ENCODE assay signal across 8 mouse cellular contexts in genomic region chr7:35584068-35584785, GRCm38 (mm10). TPM values are rescaled to one million over a fixed set of nuclear protein-coding genes. Genes with fewer than 3 reads are reported as not detected.
DNase-seq lines count a peak whose midpoint lies in the region; ATAC-seq and TF ChIP-seq lines count a peak whose summit lies in the region.

No protein-coding gene starts in this region.

- no peak for TF ChIP-seq CTCF in bone marrow, adult 2 months (IDR thresholded peaks at IDR 0.05; ENCODE audit: control insufficient read depth, insufficient read depth, low read length)

- H3K4me1 ChIP-seq in heart, embryonic 13.5 days: peaks cover 36% of the 10 kb centered on the region
- H3K4me1 ChIP-seq in bone marrow, adult 2 months (ENCODE audit: control insufficient read depth, insufficient read depth, low read length): no peaks in the 10 kb centered on the region; the same call in none of the 2 replicates
- H3K4me1 ChIP-seq in hindbrain, embryonic 12.5 days: peaks cover 25% of the 10 kb centered on the region
- H3K4me1 ChIP-seq in midbrain, embryonic 13.5 days (replicated peaks): peaks cover 28% of the 10 kb centered on the region

- no peak overlapping the region for H3K27ac ChIP-seq in heart, embryonic 13.5 days (replicated peaks)
- H3K27ac ChIP-seq in bone marrow, adult 2 months (ENCODE audit: control insufficient read depth, insufficient read depth, low read depth, low read length, poor library complexity): no peak overlapping the region
- no peak overlapping the region for H3K27ac ChIP-seq in hindbrain, embryonic 12.5 days
- H3K27ac ChIP-seq in midbrain, embryonic 13.5 days: no peak overlapping the region

- H3K4me2 ChIP-seq in heart, embryonic 13.5 days: peak overlapping the region; percentile 96
- peak overlapping the region; percentile 99 for H3K4me2 ChIP-seq in hindbrain, embryonic 12.5 days (replicated peaks)
- H3K4me2 ChIP-seq in midbrain, embryonic 13.5 days (replicated peaks): peak overlapping the region; percentile 99

- DNase-seq in heart, adult 11 months: no peak
- no peak for DNase-seq in urinary bladder, postnatal 14 days (ENCODE audit: low spot score)
- no peak for DNase-seq in kidney, postnatal 14 days

- peak overlapping the region; percentile 78 for H3K4me3 ChIP-seq in heart, embryonic 13.5 days
- peak overlapping the region; percentile 67 for H3K4me3 ChIP-seq in bone marrow, adult 2 months (replicated peaks; ENCODE audit: control insufficient read depth, low read depth, low read length)
- H3K4me3 ChIP-seq in hindbrain, embryonic 12.5 days: peak overlapping the region; percentile 86
- peak overlapping the region; percentile 75 for H3K4me3 ChIP-seq in midbrain, embryonic 13.5 days (replicated peaks)

- peak overlapping the region; percentile 76 for H3K9ac ChIP-seq in heart, embryonic 13.5 days
- peak overlapping the region; percentile 50 for H3K9ac ChIP-seq in hindbrain, embryonic 12.5 days
- H3K9ac ChIP-seq in midbrain, embryonic 13.5 days (replicated peaks): peak overlapping the region; percentile 59

- no peak for ATAC-seq in heart, embryonic 13.5 days (ENCODE audit: extremely low read depth, insufficient number of reproducible peaks, low FRiP score, low TSS enrichment)
- ATAC-seq in hindbrain, embryonic 12.5 days (ENCODE audit: low FRiP score): no peak
- no peak for ATAC-seq in midbrain, embryonic 13.5 days
- ATAC-seq in cerebellum, adult (ENCODE audit: insufficient number of reproducible peaks, low FRiP score, low TSS enrichment): no peak

- peaks cover 44% of the 10 kb centered on the region for H3K27me3 ChIP-seq in heart, embryonic 13.5 days (replicated peaks)
- peaks cover 38% of the 10 kb centered on the region for H3K27me3 ChIP-seq in hindbrain, embryonic 12.5 days
- H3K27me3 ChIP-seq in midbrain, embryonic 13.5 days: peaks cover 37% of the 10 kb centered on the region

- H3K9me3 ChIP-seq in heart, embryonic 13.5 days: no peaks in the 10 kb centered on the region
- H3K9me3 ChIP-seq in hindbrain, embryonic 12.5 days (replicated peaks): no peaks in the 10 kb centered on the region
- H3K9me3 ChIP-seq in midbrain, embryonic 13.5 days: no peaks in the 10 kb centered on the region

- 3% methylated on average over 36 of the region's 36 CpGs for WGBS in heart, embryonic 13.5 days
- 8% methylated on average over 36 of the region's 36 CpGs for whole genome bisulfite sequencing in bone marrow, adult 2 months
- 4% methylated on average over 36 of the region's 36 CpGs for WGBS in hindbrain, embryonic 12.5 days
- WGBS in midbrain, embryonic 13.5 days: 3% methylated on average over 36 of the region's 36 CpGs

- no peak for TF ChIP-seq POLR2A in bone marrow, adult 2 months (IDR thresholded peaks at IDR 0.05; ENCODE audit: borderline replicate concordance, control insufficient read depth, low read depth, low read length)

- no peaks in the 10 kb centered on the region for H3K36me3 ChIP-seq in heart, embryonic 13.5 days
- H3K36me3 ChIP-seq in hindbrain, embryonic 12.5 days: no peaks in the 10 kb centered on the region
- no peaks in the 10 kb centered on the region for H3K36me3 ChIP-seq in midbrain, embryonic 13.5 days

RNA-seq across cellular contexts. Expression of gene Rgs9bp, which starts 1.2 kb away (rescaled TPM):
- polyA plus RNA-seq in heart, embryonic 13.5 days (2015; fragmentation: Nextera tagmentation; extraction: Ambion mirVana): 0.49 and 0.51 TPM in 2 replicates
- polyA plus RNA-seq in bone marrow, adult 2 months (2011; ENCODE audit: insufficient read depth, insufficient read length, low replicate concordance, missing spikeins): 0.29 and 0.45 TPM in 2 replicates
- polyA plus RNA-seq in hindbrain, embryonic 12.5 days (2016; fragmentation: Nextera tagmentation; extraction: Ambion mirVana): 0.12 and 0.16 TPM in 2 replicates
- 0.05 and 0.13 TPM in 2 replicates for polyA plus RNA-seq in midbrain, embryonic 13.5 days (2015; fragmentation: Nextera tagmentation; extraction: Ambion mirVana)

RNA-seq across cellular contexts. Expression of gene Ankrd27, which starts 1.8 kb away (rescaled TPM):
- 15.3 and 15.6 TPM in 2 replicates for polyA plus RNA-seq in heart, embryonic 13.5 days (2015; fragmentation: Nextera tagmentation; extraction: Ambion mirVana)
- polyA plus RNA-seq in bone marrow, adult 2 months (2011; ENCODE audit: insufficient read depth, insufficient read length, low replicate concordance, missing spikeins): 12.8 and 20.7 TPM in 2 replicates
- polyA plus RNA-seq in hindbrain, embryonic 12.5 days (2016; fragmentation: Nextera tagmentation; extraction: Ambion mirVana): 30.3 and 32.1 TPM in 2 replicates
- polyA plus RNA-seq in midbrain, embryonic 13.5 days (2015; fragmentation: Nextera tagmentation; extraction: Ambion mirVana): 18.7 and 19.3 TPM in 2 replicates

RNA-seq across cellular contexts. Expression of gene Nudt19, which starts 28.1 kb away (rescaled TPM):
- polyA plus RNA-seq in heart, embryonic 13.5 days (2015; fragmentation: Nextera tagmentation; extraction: Ambion mirVana): 89.9 and 104 TPM in 2 replicates
- polyA plus RNA-seq in bone marrow, adult 2 months (2011; ENCODE audit: insufficient read depth, insufficient read length, low replicate concordance, missing spikeins): 29.6 and 39.4 TPM in 2 replicates
- 41.0 and 43.9 TPM in 2 replicates for polyA plus RNA-seq in hindbrain, embryonic 12.5 days (2016; fragmentation: Nextera tagmentation; extraction: Ambion mirVana)
- polyA plus RNA-seq in midbrain, embryonic 13.5 days (2015; fragmentation: Nextera tagmentation; extraction: Ambion mirVana): 61.9 TPM in 2 replicates

RNA-seq across cellular contexts. Expression of gene Tdrd12, which starts 46.7 kb away (rescaled TPM):
- polyA plus RNA-seq in heart, embryonic 13.5 days (2015; fragmentation: Nextera tagmentation; extraction: Ambion mirVana): 0.88 and 0.99 TPM in 2 replicates
- polyA plus RNA-seq in bone marrow, adult 2 months (2011; ENCODE audit: insufficient read depth, insufficient read length, low replicate concordance, missing spikeins): 2.3 TPM in 1 of 2 replicates, not detected in the other
- 0.66 TPM in 1 of 2 replicates, not detected in the other for polyA plus RNA-seq in hindbrain, embryonic 12.5 days (2016; fragmentation: Nextera tagmentation; extraction: Ambion mirVana)
- polyA plus RNA-seq in midbrain, embryonic 13.5 days (2015; fragmentation: Nextera tagmentation; extraction: Ambion mirVana): 0.34 TPM in 1 of 2 replicates, not detected in the other
